Comparison of ENCODE assay signal across 27 mouse cellular contexts in genomic region chr2:77020649-77021048, GRCm38 (mm10). TPM values are rescaled to one million over a fixed set of nuclear protein-coding genes. Genes with fewer than 3 reads are reported as not detected.
DNase-seq lines count a peak whose midpoint lies in the region; TF ChIP-seq lines count a peak whose summit lies in the region.
"Had no signal": no experiment of that assay in that cellular context is flagged by ENCODE, and none has a peak within 500 bp of the region (broad histone marks: within the 10 kb centered on the region; RNA-seq: fewer than 3 reads in every experiment).

No protein-coding gene starts in this region.

- no peak for TF ChIP-seq POLR2A in embryonic fibroblast, embryonic 13.5 days (IDR thresholded peaks at IDR 0.05; ENCODE audit: low read depth, low read length)

- no peaks in the 10 kb centered on the region for H3K27me3 ChIP-seq in forebrain, embryonic 10.5 days (ENCODE audit: poor library complexity, severe bottlenecking)
- H3K27me3 ChIP-seq: forebrain, embryonic 12.5 days; forebrain, embryonic 15.5 days; heart, embryonic 12.5 days; heart, embryonic 15.5 days; hindbrain, embryonic 13.5 days; intestine, embryonic 15.5 days had no signal

- DNase-seq in 3134 (ENCODE audit: extremely low read depth, insufficient read length, low spot score) (peak; percentile 6), 3T3-L1 (ENCODE audit: low read depth, low spot score) (peak; percentile 56)
- DNase-seq in Muller cell, postnatal 12 days (ENCODE audit: inconsistent ontology term) = peak; percentile 75
- DNase-seq in retina, embryonic 14.5 days (ENCODE audit: low spot score) = no peak
- DNase-seq in left cerebral cortex, adult 11 months (ENCODE audit: low spot score) = no peak
- no peak for DNase-seq in forebrain, embryonic 10.5 days (ENCODE audit: extremely low spot score, low spot score)
- DNase-seq: adrenal gland, adult 8-10 months; adrenal gland, postnatal 25 days; B cell, adult 2 months; cerebellum, adult 11-12 months; cerebellum, adult 8-10 months; cerebellum, postnatal 10 days; cerebellum, postnatal 36 days; gastrocnemius, postnatal 10 days; heart, adult 18-20 months; heart, postnatal 10 days; heart, postnatal 36 days; kidney, adult 11 months; kidney, adult 8-10 months had no signal

- H3K27ac ChIP-seq in embryonic fibroblast, embryonic 13.5 days (ENCODE audit: insufficient read depth, low read length) = peak overlapping the region; percentile 17
- H3K27ac ChIP-seq in forebrain, embryonic 10.5 days = no peak overlapping the region
- H3K27ac ChIP-seq: forebrain, embryonic 12.5 days; forebrain, embryonic 15.5 days; heart, embryonic 15.5 days; hindbrain, embryonic 10.5 days; hindbrain, embryonic 13.5 days; intestine, embryonic 15.5 days had no signal

- no peak overlapping the region for H3K4me3 ChIP-seq in embryonic fibroblast, embryonic 13.5 days (ENCODE audit: insufficient read depth, low read length)
- H3K4me3 ChIP-seq in forebrain, embryonic 10.5 days = no peak overlapping the region
- H3K4me3 ChIP-seq: forebrain, embryonic 12.5 days; forebrain, embryonic 15.5 days; heart, embryonic 12.5 days; heart, embryonic 15.5 days; hindbrain, embryonic 10.5 days; hindbrain, embryonic 13.5 days; intestine, embryonic 15.5 days had no signal

- H3K9me3 ChIP-seq in forebrain, embryonic 10.5 days = no peaks in the 10 kb centered on the region
- H3K9me3 ChIP-seq: forebrain, embryonic 12.5 days; forebrain, embryonic 15.5 days; heart, embryonic 12.5 days; heart, embryonic 15.5 days; hindbrain, embryonic 10.5 days; hindbrain, embryonic 13.5 days; intestine, embryonic 15.5 days had no signal

- TF ChIP-seq CTCF in embryonic fibroblast, embryonic 13.5 days (IDR thresholded peaks at IDR 0.05; ENCODE audit: borderline replicate concordance, insufficient read depth, low read length) = no peak

- WGBS in forebrain, embryonic 10.5 days = 91% methylated on average over 2 of the region's 2 CpGs

- H3K36me3 ChIP-seq in forebrain, embryonic 10.5 days (replicated peaks) = no peaks in the 10 kb centered on the region
- H3K36me3 ChIP-seq: forebrain, embryonic 12.5 days; forebrain, embryonic 15.5 days; hindbrain, embryonic 10.5 days; hindbrain, embryonic 13.5 days; intestine, embryonic 15.5 days had no signal

- H3K4me1 ChIP-seq in embryonic fibroblast, embryonic 13.5 days (ENCODE audit: control insufficient read depth, insufficient read depth, low read length) = peaks cover 5% of the 10 kb centered on the region
- no peaks in the 10 kb centered on the region for H3K4me1 ChIP-seq in forebrain, embryonic 10.5 days
- H3K4me1 ChIP-seq: forebrain, embryonic 12.5 days; forebrain, embryonic 15.5 days; heart, embryonic 12.5 days; heart, embryonic 15.5 days; hindbrain, embryonic 10.5 days; hindbrain, embryonic 13.5 days; intestine, embryonic 15.5 days had no signal

RNA-seq across cellular contexts. Expression of gene Ttn, which starts 38.3 kb away (rescaled TPM):
- 0.04 and 0.05 TPM in 2 replicates for polyA plus RNA-seq in embryonic fibroblast, embryonic 13.5 days (2011; ENCODE audit: insufficient read length, low read depth, missing spikeins)
- 0.01 and 0.05 TPM in 2 replicates for polyA plus RNA-seq in forebrain, embryonic 10.5 days (2016; fragmentation: Nextera tagmentation; extraction: Ambion mirVana)

Comparison
In these comparisons a context has a peak if more than half of its experiments do, and no peak if none do; other contexts are left out.
1. DNase-seq: peak in 3134 (single experiment), 3T3-L1 (single experiment) and Muller cell, postnatal 12 days (single experiment); none in retina, embryonic 14.5 days (single experiment), left cerebral cortex, adult 11 months (single experiment) and forebrain, embryonic 10.5 days (single experiment).